Mouse (Mus musculus) lung, postnatal 0 days (tissue): ENCODE measurements around the gene Mmp21. TPM values are rescaled to one million over a fixed set of nuclear protein-coding genes. Genes with fewer than 3 reads are reported as not detected.

Experiments used
- ATAC-seq: fragments of 200-750 bp; cut with Nextera tagmentation; 2 replicates; pipeline ENCODE4 v1.8.0; 2017; ENCODE audit warnings: moderate library complexity
- DNase-seq: peaks from one replicate; pipeline ENCODE4 v3.0.0-alpha.2; 2016; ENCODE audit warnings: low spot score
- H3K27ac ChIP-seq: fragments of 300-500 bp; sonication (generic); 2 replicates; pipeline ENCODE4 v1.5.1; 2014; ENCODE audit warnings: antibody characterized with exemption, mild to moderate bottlenecking, low read length, mixed read lengths
- H3K27me3 ChIP-seq: fragments of 300-500 bp; sonication (generic); replicated peaks from 2 replicates; pipeline ENCODE4 v1.6.1; 2014; ENCODE audit warnings: low read length, mixed read lengths; ENCODE audit not compliant: insufficient read depth
- H3K36me3 ChIP-seq: fragments of 300-500 bp; sonication (generic); 2 replicates; pipeline ENCODE4 v1.6.1; 2014; ENCODE audit warnings: low read length, mixed read lengths; ENCODE audit not compliant: insufficient read depth
- H3K4me1 ChIP-seq: fragments of 300-500 bp; sonication (generic); 2 replicates; pipeline ENCODE4 v1.6.1; 2014; ENCODE audit warnings: antibody characterized with exemption, low read depth, low read length, mixed read lengths; ENCODE audit not compliant: insufficient read depth
- H3K4me2 ChIP-seq: fragments of 300-500 bp; sonication (generic); replicated peaks from 2 replicates; pipeline ENCODE4 v1.6.1; 2014; ENCODE audit warnings: low read depth, mild to moderate bottlenecking, low read length, moderate library complexity, mixed read lengths
- H3K4me3 ChIP-seq: fragments of 300-500 bp; sonication (generic); 2 replicates; pipeline ENCODE4 v1.5.1; 2014; ENCODE audit warnings: low read depth, low read length
- H3K9ac ChIP-seq: fragments of 300-500 bp; sonication (generic); replicated peaks from 2 replicates; pipeline ENCODE4 v1.6.1; 2014; ENCODE audit warnings: low read depth, mild to moderate bottlenecking
- H3K9me3 ChIP-seq: fragments of 300-500 bp; sonication (generic); 2 replicates; pipeline ENCODE4 v1.6.1; 2016; ENCODE audit warnings: low read length, mixed read lengths
- CTCF ChIP-seq: IDR thresholded peaks from 2 replicates; pipeline ENCODE4 v1.5.1; 2016; ENCODE audit warnings: antibody characterized with exemption, mild to moderate bottlenecking
- EP300 ChIP-seq: IDR thresholded peaks from 2 replicates; pipeline ENCODE4 v1.6.1; 2016; ENCODE audit warnings: antibody characterized with exemption, mild to moderate bottlenecking, control low read depth
- WGBS: fragments of 180-500 bp; shearing (Covaris S2); extraction: QIAGEN DNeasy Blood & Tissue Kit; methylation state at CpG from one replicate; pipeline ENCODE4 v1.1.7; 2014; 5-methylcytosine and 5-hydroxymethylcytosine counted together
- polyA plus RNA-seq: library from polyadenylated mRNA; unstranded; fragments of >200 nt; fragmentation: Nextera tagmentation; extraction: Ambion mirVana; gene quantifications from 2 replicates; pipeline ENCODE4 v1.2.1, GENCODE M21; 2015

Mmp21 gene
- polyA plus RNA-seq, 1 experiment from 2014 or later = not detected

- under 1% methylated on average over 72 of the region's 81 CpGs for WGBS
- Histone ChIP-seq H3K4me3 (peak within 1 kb of the TSS; percentile 94), H3K9me3 (no peaks in the 10 kb centered on the region), H3K27ac (peak within 1 kb of the TSS; percentile 95), H3K4me2 (peak within 1 kb of the TSS; percentile 85), H3K9ac (peak within 1 kb of the TSS; percentile 96), H3K27me3 (no peaks in the 10 kb centered on the region), H3K36me3 (peaks cover 4% of the 10 kb centered on the region; the same call in 1 of the 2 replicates), H3K4me1 (no peaks in the 10 kb centered on the region)
- TF ChIP-seq CTCF = peak; percentile 27
- TF ChIP-seq EP300 = peak; percentile 91
- peak; percentile 99 for ATAC-seq
- DNase-seq = peak; percentile 100
Observed at GRCm38 (mm10) chr7:133637361-133638305, 42.2 kb downstream of the Mmp21 start, which contains the start of gene Edrf1. Gene Edrf1, plus strand, starts transcription at chr7:133637543.

GRCm38 (mm10) chr7:133636738-133637352, 43.0 kb downstream of the Mmp21 start:
- H3K27me3 ChIP-seq = no peaks in the 10 kb centered on the region
- peak overlapping the region; percentile 95 for H3K27ac ChIP-seq
- DNase-seq = peak; percentile 87
- H3K4me1 ChIP-seq = no peaks in the 10 kb centered on the region
- peak overlapping the region; percentile 94 for H3K4me3 ChIP-seq
- ATAC-seq = peak; percentile 36
- H3K4me2 ChIP-seq = peak overlapping the region; percentile 75
- peak overlapping the region; percentile 75 for H3K9ac ChIP-seq
- 3% methylated on average over 21 of the region's 21 CpGs for WGBS
- no peaks in the 10 kb centered on the region for H3K36me3 ChIP-seq
- no peaks in the 10 kb centered on the region for H3K9me3 ChIP-seq
- peak; percentile 81 for TF ChIP-seq CTCF
- no peak for TF ChIP-seq EP300

- no peak overlapping the region for H3K9ac ChIP-seq
- DNase-seq (no peak), ATAC-seq (no peak)
- no peak overlapping the region for H3K27ac ChIP-seq
- H3K4me3 ChIP-seq = no peak overlapping the region
- no peaks in the 10 kb centered on the region for H3K36me3 ChIP-seq
- H3K27me3 ChIP-seq = no peaks in the 10 kb centered on the region
- H3K4me1 ChIP-seq = no peaks in the 10 kb centered on the region
- H3K9me3 ChIP-seq = no peaks in the 10 kb centered on the region
- no peak overlapping the region for H3K4me2 ChIP-seq
- WGBS = 49% methylated on average over 10 of the region's 12 CpGs
- TF ChIP-seq CTCF = no peak
- no peak for TF ChIP-seq EP300
Observed at GRCm38 (mm10) chr7:133634932-133635650, 44.8 kb downstream of the Mmp21 start.

DNA sequence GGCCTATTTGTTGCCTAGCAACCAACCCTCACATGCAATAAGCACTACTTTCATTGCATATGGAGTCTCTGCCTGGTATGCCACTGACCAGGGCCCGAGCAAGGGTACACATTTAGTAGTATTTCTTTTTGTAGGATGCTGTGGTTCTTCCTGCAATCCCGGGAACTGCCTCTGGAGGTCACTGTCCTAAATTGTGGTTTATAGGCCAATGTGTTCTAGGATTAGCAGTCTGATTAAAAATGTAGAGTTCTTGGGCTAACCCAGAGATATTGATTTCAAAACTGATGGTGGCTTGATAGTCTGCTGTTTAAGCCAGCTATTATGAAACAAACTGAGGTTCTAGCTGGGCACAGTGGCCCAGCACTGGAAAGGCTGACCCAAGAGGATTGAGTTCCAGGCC, 47.4 kb downstream of the Mmp21 start:
- Histone ChIP-seq H3K27me3 (no peaks in the 10 kb centered on the region), H3K9ac (no peak overlapping the region), H3K27ac (no peak overlapping the region), H3K4me2 (no peak overlapping the region), H3K4me1 (no peaks in the 10 kb centered on the region), H3K36me3 (no peaks in the 10 kb centered on the region), H3K4me3 (no peak overlapping the region), H3K9me3 (no peaks in the 10 kb centered on the region)
- ATAC-seq = no peak
- WGBS = 32% methylated on average over 2 of the region's 2 CpGs
- DNase-seq = peak; percentile 54
- TF ChIP-seq CTCF = peak; percentile 72
- no peak for TF ChIP-seq EP300

DNA sequence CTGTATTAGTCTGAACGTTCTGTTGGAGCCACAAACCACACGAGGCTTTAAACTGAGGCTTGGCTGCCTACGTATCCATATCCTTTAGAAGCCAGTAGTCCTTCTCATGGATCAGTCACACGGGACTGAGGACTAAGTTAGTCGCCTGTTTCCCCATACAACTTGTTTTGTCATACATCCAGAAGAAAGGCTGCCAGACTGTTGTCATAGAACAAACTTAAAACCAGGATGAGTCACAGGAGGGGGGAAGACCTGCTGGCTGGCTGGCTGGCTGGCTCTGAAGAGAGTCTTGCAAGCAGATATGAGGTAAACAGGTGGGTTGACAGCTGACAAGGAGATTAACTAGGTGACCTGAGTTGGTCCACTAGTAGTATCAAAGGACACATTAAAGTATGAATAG, 49.0 kb downstream of the Mmp21 start:
- TF ChIP-seq CTCF = no peak
- TF ChIP-seq EP300 = no peak
- WGBS = 63% methylated on average over 5 of the region's 5 CpGs
- no peak overlapping the region for H3K4me3 ChIP-seq
- no peak overlapping the region for H3K27ac ChIP-seq
- no peak overlapping the region for H3K9ac ChIP-seq
- no peaks in the 10 kb centered on the region for H3K27me3 ChIP-seq
- no peaks in the 10 kb centered on the region for H3K4me1 ChIP-seq
- ATAC-seq (no peak), DNase-seq (no peak)
- no peak overlapping the region for H3K4me2 ChIP-seq
- no peaks in the 10 kb centered on the region for H3K36me3 ChIP-seq
- H3K9me3 ChIP-seq = no peaks in the 10 kb centered on the region
